Mouse (Mus musculus) T-helper 17 cell (primary cell): ENCODE data around the gene Ank3.

ENCODE experiments used
- in situ Hi-C, 2 experiments: fragments of 300-600 bp; cut with MboI, MseI; formaldehyde crosslinking; loops; 1 replicate in 1 of 2; 2 replicates in 1 of 2; pipeline ENCODE4 v1.15.1; 2025; ENCODE audit warnings: high pct_unique_total_duplicates in 2 of 2

The Ank3 gene

GRCm38 (mm10) chr10:70031942-70032341, 633.4 kb downstream of the Ank3 start:
- in situ Hi-C loops: no loop called here

DNA sequence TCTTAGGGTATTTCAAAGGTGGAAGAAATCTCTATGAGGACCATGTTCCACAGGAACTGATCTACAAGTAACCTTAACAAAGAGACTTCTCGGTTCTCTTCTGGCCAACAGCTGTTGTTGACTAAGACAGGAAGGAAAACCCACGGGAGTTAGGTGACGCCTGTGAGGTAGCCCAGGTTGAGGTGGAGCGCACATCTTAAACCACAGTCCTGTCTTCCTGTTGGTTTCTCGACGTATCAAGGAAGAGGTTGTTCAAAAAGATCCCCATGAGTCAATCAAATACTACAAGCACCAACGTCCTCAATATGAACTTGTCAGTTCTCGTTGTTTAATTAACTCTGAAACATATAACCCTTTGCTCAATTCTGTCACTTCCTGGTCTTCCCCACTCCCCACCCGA, 634.4 kb downstream of the Ank3 start:
- in situ Hi-C loops: no loop called here

DNA sequence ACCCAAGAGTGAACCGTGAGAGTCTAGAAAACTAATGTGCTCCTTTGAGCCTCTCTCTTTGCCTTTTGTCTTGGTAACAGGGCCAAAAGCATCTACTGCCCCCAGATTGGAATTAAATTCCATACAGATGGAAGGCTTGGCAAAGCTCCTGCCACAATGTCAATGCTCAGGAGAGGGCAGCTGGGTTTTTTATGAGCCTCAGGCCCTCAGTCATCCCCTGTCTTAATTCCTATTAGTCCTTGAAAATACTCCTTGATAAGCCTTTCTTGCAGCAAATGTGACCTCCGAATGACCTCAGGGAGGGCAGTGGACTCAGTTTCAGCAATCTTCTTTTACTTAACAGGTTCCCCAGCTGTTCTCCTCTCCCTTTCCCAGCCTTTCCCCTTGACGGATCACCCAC, 635.3 kb downstream of the Ank3 start:
- in situ Hi-C loops: no loop called here

- in situ Hi-C loops: no loop called here
Observed at GRCm38 (mm10) chr10:70039871-70040291, 641.3 kb downstream of the Ank3 start.

DNA sequence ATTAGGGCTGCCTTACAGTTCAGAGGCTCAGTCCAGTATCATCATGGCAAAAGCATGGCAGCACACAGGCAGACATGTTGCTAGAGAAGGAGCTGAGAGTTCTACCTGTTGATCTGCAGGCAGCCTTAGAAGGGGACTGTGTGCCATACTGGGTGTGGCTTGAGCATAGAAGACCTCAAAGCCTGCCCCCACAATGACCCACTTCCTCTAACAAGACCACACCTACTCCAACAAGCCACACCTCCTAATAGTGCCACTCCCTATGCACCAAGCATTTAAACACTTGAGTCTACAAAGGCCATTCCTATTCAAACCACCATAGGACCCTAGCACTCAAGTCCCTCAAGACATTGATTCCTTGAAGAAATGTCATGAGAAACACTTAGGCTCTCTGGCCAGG, 643.0 kb downstream of the Ank3 start:
- in situ Hi-C loops: no loop called here

DNA sequence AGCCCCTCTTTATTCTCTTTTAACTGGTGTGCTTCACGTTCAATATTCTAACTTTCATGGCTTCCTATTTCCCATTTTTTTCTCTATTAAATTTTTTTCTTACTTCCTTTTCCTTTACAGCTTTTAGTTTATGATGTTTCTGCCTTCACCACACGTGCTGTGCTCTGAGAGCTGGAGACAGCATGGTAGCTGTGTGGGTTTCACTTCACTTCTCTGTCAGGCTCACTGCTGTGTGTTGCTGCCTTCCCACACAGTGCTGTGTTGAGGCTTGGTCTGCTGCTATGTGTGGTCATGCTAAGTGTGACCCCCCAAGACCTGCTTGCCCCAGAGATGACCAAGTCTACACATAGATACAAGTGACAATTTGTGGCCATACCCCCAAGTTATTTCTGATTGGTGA, 647.1 kb downstream of the Ank3 start:
- in situ Hi-C loops: no loop called here

GRCm38 (mm10) chr10:70049771-70050170, 651.2 kb downstream of the Ank3 start:
- in situ Hi-C loops: no loop called here

DNA sequence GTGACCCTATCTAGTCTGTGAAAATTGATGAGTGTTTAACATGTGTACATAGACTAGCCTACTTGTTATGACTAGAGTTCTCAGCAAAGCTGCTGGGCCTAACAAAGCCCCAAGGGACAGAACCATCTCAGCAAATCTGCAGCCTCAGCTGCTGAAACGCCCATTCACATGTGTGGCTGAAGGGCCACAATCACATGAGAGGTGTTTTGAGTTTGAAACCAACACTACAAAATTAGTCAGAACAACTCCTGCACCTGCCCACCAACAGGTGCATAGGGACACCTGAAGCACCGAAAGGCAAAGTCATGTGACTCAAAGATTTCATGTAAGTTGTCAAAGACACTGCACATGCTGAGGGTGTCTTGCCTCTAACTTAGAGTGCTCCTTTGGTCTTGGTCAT, 656.7 kb downstream of the Ank3 start:
- in situ Hi-C loops: no loop called here

- in situ Hi-C loops: no loop called here
Observed at GRCm38 (mm10) chr10:70057064-70057463, 658.5 kb downstream of the Ank3 start.

- in situ Hi-C loops: no loop called here
Observed at GRCm38 (mm10) chr10:70060021-70060688, 661.6 kb downstream of the Ank3 start.

GRCm38 (mm10) chr10:70060689-70061081, 662.1 kb downstream of the Ank3 start:
- in situ Hi-C loops: no loop called here

DNA sequence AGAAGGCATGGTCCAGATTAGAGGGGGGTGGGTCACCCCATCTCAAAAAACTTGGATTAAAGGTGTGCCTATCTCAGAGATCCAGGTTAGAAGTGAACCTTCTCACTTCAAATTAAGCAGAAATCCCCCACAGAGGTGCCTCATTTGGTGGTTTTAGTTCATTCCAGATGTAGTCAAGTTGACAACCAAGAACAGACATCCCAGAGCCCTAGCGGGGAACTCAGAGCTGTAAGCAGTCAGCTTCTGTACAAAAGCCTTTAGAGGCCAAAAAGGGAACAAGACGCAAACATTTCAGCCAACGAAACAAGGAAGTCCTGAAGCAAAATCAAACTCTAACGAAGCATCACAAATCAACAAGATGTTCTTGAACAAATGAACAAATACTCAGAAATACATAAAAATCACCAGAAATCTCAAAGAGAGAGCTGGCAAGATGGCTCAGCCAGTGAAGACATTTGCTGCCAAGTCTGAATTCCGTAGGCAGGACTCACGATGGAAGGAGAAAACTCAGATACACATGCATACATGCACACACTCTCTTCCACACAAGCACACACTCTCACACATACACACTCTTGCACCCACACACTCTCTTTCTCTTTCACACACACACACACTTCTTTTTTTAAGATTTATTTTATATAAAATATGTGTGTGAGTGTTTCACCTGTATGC, 665.4 kb downstream of the Ank3 start:
- in situ Hi-C loops: no loop called here

DNA sequence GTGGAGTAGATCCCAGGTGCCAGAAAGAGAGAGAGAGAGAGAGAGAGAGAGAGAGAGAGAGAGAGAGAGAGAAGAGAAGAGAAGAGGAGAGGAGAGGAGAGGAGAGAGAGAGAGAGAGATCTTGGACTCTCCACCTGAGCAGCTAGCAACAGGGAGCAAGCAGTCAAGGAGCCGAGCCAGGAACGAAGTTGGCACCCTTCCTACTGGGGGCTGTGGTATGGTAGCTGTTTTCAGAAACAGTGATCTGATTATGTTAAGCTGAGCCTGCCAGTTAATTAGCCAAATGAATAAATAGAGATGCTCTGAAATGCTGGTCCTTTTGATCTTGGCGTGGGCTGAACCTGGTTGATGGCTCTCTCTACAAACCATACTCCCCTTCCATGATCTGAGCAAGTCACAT, 666.6 kb downstream of the Ank3 start:
- in situ Hi-C loops: no loop called here

DNA sequence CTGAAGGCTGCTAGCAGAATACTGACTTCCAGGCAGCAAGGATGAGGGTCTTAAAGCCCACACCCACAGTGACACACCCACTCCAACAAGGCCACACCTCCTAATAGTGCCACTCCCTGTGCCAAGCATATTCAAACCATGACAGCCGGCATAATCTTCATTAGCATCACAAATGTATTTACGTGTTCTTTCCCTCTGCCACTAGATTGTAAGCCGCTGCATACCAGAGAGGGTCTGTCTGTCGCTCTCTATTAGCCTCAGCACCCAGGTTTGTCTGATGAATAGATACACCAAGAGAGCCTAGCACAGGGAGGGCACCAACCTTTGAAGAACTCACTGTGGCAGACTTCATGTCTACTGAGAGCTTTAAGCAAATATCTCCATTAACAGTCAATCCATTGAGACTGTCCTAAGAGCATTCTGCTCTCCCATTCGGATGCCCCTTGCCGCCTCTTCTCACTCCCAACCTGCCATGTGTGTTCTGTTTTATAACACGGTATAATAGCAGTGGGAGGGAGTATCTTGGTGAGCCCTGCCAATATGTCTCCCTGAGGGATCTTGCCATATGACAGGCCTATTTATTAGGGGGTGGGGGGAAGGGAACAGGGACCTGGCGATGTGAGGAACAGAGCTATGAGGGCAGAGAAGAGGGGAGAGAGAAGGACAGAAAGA, 668.1 kb downstream of the Ank3 start:
- in situ Hi-C loops: no loop called here

GRCm38 (mm10) chr10:70067169-70068115, 668.9 kb downstream of the Ank3 start:
- in situ Hi-C loops: no loop called here

DNA sequence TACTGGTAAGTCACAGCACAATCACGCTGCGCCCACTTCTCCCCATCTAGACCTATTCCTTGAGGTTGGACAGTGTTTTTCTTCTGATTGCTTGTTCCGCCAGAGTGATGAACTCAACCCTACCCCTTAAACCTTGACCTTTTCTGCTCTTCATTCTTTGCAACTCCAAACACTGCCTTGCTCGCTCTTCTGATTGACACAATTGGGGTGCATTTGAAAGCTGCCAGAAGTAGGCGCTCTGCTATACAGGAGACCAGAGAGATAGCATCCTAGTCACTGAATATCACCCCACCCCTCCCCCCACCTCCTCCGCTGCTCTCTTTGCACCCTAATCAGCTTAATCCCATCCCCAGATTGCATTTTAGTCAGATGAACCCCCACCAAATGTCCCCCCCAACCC, 670.7 kb downstream of the Ank3 start:
- in situ Hi-C loops: no loop called here

DNA sequence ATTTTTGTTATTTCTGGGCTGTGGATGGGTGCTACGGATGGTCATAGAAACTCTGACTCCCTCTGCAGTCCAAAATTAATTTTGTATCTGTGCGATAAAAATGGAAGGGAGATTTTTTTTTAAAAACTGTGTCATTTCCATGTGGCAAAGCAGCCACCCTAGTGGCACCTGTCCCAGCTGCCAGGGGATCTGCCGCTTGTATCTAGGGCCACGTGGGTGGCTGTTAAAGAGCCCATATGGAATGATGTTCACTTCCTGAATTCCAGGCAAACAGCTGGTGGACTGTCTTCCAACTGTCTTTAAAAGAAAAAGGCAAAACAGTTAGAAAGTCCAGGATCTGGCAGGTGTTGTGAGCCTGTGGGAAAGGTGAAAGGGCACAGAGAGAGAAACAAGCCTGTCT, 672.8 kb downstream of the Ank3 start:
- in situ Hi-C loops: no loop called here
